Mouse (Mus musculus) heart, postnatal 0 days (tissue): ENCODE measurements at regions not wholly inside any gene's neighbourhood (a gene's known extent, or its start where the extent isn't known, plus 50 kb on each side); places are given as distances from the start of the nearest gene placed in this dataset.

Source experiments
- CTCF ChIP-seq: IDR thresholded peaks from 2 replicates; pipeline ENCODE4 v1.5.1; 2016; ENCODE audit warnings: antibody characterized with exemption, control low read depth, low read depth
- EP300 ChIP-seq: IDR thresholded peaks from 2 replicates; pipeline ENCODE4 v1.6.1; 2016; ENCODE audit warnings: antibody characterized with exemption, low read depth

DNA sequence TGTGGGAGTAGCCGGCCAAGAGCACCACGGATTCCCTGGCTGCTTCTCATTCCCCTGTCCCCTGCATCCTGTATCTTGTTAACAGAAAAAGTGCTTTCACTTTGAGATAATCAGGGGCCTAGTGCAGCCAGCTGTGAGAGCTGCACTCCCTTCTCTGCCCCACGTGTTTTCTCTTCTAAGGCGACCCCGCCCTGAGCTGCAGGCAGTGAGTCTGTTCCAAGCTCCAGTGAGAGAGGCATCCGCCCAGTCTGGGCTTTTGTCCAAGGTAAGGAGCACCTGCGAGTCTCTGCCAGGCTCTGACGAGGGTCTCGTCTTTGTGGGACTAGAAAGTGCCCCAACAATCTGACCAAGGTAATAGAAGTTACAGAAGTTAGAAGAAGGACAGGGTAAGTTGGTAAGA is 141.0 kb upstream of the Zfp746 start:
- TF ChIP-seq CTCF (no peak), EP300 (no peak)
